Mouse (Mus musculus) left cerebral cortex, adult 2 months (tissue): ENCODE results near the gene Pate4. TPM values are rescaled to one million over a fixed set of nuclear protein-coding genes. Genes with fewer than 3 reads are reported as not detected.
"Not testable (repeated sequence)": the region's sequence is repeated elsewhere in the genome, so short reads cannot be mapped to it uniquely, and the experiment has no call there.

ENCODE experiments used
- DNase-seq, 2 experiments: peaks; one replicate each; pipeline ENCODE4 v3.0.0; 2021 to 2022; ENCODE audit warnings: low spot score in 2 of 2, mixed read lengths in 1 of 2; ENCODE audit errors: extremely low spot score in 1 of 2
- H3K27ac ChIP-seq: fragments of 200-600 bp; 2 replicates; pipeline ENCODE4 v1.8.1; 2022
- H3K4me3 ChIP-seq: fragments of 200-600 bp; 2 replicates; pipeline ENCODE4 v1.8.1; 2022
- CTCF ChIP-seq: fragments of 200-600 bp; IDR thresholded peaks from 2 replicates; pipeline ENCODE4 v1.8.1; 2022; ENCODE audit warnings: antibody characterized with exemption, mild to moderate bottlenecking, moderate library complexity
- intact Hi-C: fragments of 180-260 bp; cut with DNase I; formaldehyde crosslinking; loops from one replicate; pipeline ENCODE4 v1.15.1; 2025
- long read RNA-seq, 2 experiments: library from polyadenylated mRNA; stranded (forward); transcript quantifications; one replicate each; pipeline ENCODE4 v2.0.0; 2021; ENCODE audit warnings: borderline mapping rate in 2 of 2
- total RNA-seq, 2 experiments: library from RNA; stranded (reverse); gene quantifications; 2 replicates each; pipeline ENCODE4 v1.2.3; 2021

The Pate4 gene
- total RNA-seq, result not detected
- long read RNA-seq, experiment 1, result 0 reads
- long read RNA-seq, experiment 2, result 0 reads

GRCm38 (mm10) chr9:35611841-35612240 lies at the start of gene Pate4:
Pate4 (minus strand) TSS chr9:35611941.
- Histone ChIP-seq H3K4me3 (no peak within 1 kb of the TSS), H3K27ac (no peak within 1 kb of the TSS)
- intact Hi-C loops, result no loop called here
- DNase-seq, result no peak
- no peak for TF ChIP-seq CTCF

- no peak for DNase-seq
- intact Hi-C loops, result no loop called here
- no peak within 1 kb of the TSS for H3K27ac ChIP-seq
- no peak within 1 kb of the TSS for H3K4me3 ChIP-seq
- no peak for TF ChIP-seq CTCF
These were observed 36.4 kb upstream of the Pate4 start, which contains the start of gene Pate3 for GRCm38 (mm10) chr9:35648102-35648501. Pate3 (minus strand) TSS chr9:35648202.

GRCm38 (mm10) chr9:35632981-35633380 lies 21.2 kb upstream of the Pate4 start:
- TF ChIP-seq CTCF, result no peak
- no peak overlapping the region for H3K27ac ChIP-seq
- DNase-seq, result no peak
- H3K4me3 ChIP-seq, result no peak overlapping the region
- intact Hi-C loops, result no loop called here

- H3K4me3 ChIP-seq, H3K27ac ChIP-seq, intact Hi-C loops, DNase-seq: not testable (repeated sequence)
These were observed 5.0 kb upstream of the Pate4 start for GRCm38 (mm10) chr9:35616784-35617183.

- peak; percentile 45 for TF ChIP-seq CTCF
- intact Hi-C loops, result no loop called here
- no peak overlapping the region for H3K4me3 ChIP-seq
- no peak for DNase-seq
- H3K27ac ChIP-seq, result no peak overlapping the region
These were observed 2.3 kb upstream of the Pate4 start for GRCm38 (mm10) chr9:35614005-35614404.

GRCm38 (mm10) chr9:35607647-35608405 lies 3.9 kb downstream of the Pate4 start:
- TF ChIP-seq CTCF, result no peak
- Histone ChIP-seq H3K4me3 (no peak overlapping the region), H3K27ac (peak overlapping the region; percentile 29)
- intact Hi-C loops, result no loop called here
- no peak for DNase-seq

GRCm38 (mm10) chr9:35592903-35593302 lies 18.8 kb downstream of the Pate4 start:
- TF ChIP-seq CTCF, result peak; percentile 79
- H3K27ac ChIP-seq, result no peak overlapping the region
- intact Hi-C loops, result loop anchor here (1.0 to 10.0 kb wide), 3 partner anchors 114 to 1122 kb away; no protein-coding TSS in a partner anchor
- DNase-seq, result peak; percentile 24 to 32
- H3K4me3 ChIP-seq, result no peak overlapping the region

- no peak for TF ChIP-seq CTCF
- intact Hi-C loops, result no loop called here
- no peak for DNase-seq
These were observed 24.1 kb downstream of the Pate4 start for GRCm38 (mm10) chr9:35587674-35588073.

GRCm38 (mm10) chr9:35574416-35574815 lies 37.3 kb downstream of the Pate4 start:
- no peak for TF ChIP-seq CTCF
- peak overlapping the region; percentile 31 for H3K4me3 ChIP-seq
- H3K27ac ChIP-seq, result no peak overlapping the region

More at GRCm38 (mm10) chr9:35587674-35588073, 24.1 kb downstream of the Pate4 start:
- no peak overlapping the region for H3K4me3 ChIP-seq
- H3K27ac ChIP-seq, result no peak overlapping the region

GRCm38 (mm10) chr9:35570663-35571062 lies 41.1 kb downstream of the Pate4 start:
- intact Hi-C loops, result no loop called here
- no peak for DNase-seq

More at GRCm38 (mm10) chr9:35574416-35574815, 37.3 kb downstream of the Pate4 start:
- DNase-seq, result no peak
- intact Hi-C loops, result no loop called here

GRCm38 (mm10) chr9:35569571-35570534 lies 41.9 kb downstream of the Pate4 start, which contains the start of the genes Pate2 and Hyls1:
Pate2 (plus strand) TSS chr9:35570284.
Hyls1 (minus strand) TSS chr9:35570398.
- peak within 1 kb of the TSS; percentile 89 for H3K27ac ChIP-seq
- intact Hi-C loops, result no loop called here
- peak; percentile 20; the same call in 1 of the 2 replicates for TF ChIP-seq CTCF

More at GRCm38 (mm10) chr9:35570663-35571062, 41.1 kb downstream of the Pate4 start:
- TF ChIP-seq CTCF, result no peak
- peak overlapping the region; percentile 77; the same call in 1 of the 2 replicates for H3K27ac ChIP-seq
- peak overlapping the region; percentile 70 for H3K4me3 ChIP-seq

More at GRCm38 (mm10) chr9:35569571-35570534, 41.9 kb downstream of the Pate4 start, which contains the start of the genes Pate2 and Hyls1:
- peak; percentile 89 to 91 for DNase-seq
- peak within 1 kb of the TSS; percentile 70 for H3K4me3 ChIP-seq
